34 mouse cellular contexts compared by ENCODE assay signal in the genomic region with DNA sequence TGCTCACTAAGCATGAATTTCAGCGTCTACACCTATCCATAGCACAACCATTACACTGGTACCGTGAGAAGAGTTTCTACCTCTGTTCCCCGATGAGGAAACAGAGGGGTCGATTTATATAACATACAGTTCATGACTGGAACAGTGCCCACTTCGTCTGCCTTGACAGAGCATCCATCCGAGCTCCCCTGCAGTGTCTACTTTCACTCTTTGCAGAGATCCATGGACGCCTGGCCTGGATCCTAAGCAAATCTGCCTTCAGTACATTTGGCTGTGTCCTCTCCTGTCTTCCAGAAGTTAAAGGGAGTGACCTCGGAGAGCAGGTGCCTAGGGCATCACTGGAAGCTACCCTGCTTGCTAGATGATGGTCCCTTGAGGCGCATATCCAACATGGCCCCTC. TPM values are rescaled to one million over a fixed set of nuclear protein-coding genes. Genes with fewer than 3 reads are reported as not detected.
DNase-seq lines count a peak whose midpoint lies in the region; ATAC-seq lines count a peak whose summit lies in the region.
"Had no signal": no experiment of that assay in that cellular context is flagged by ENCODE, and none has a peak within 500 bp of the region (broad histone marks: within the 10 kb centered on the region; RNA-seq: fewer than 3 reads in every experiment).

No protein-coding gene starts in this region.

- H3K4me3 ChIP-seq in liver, embryonic 12.5 days = no peak overlapping the region
- H3K4me3 ChIP-seq: embryonic facial prominence, embryonic 15.5 days; forebrain, embryonic 13.5 days; heart, embryonic 10.5 days; hindbrain, embryonic 13.5 days; kidney, embryonic 15.5 days; left cerebral cortex, adult 2 months; limb, embryonic 12.5 days; midbrain, embryonic 13.5 days had no signal

- no peak overlapping the region for H3K9ac ChIP-seq in liver, embryonic 12.5 days
- H3K9ac ChIP-seq: embryonic facial prominence, embryonic 15.5 days; forebrain, embryonic 13.5 days; hindbrain, embryonic 13.5 days; kidney, embryonic 15.5 days; limb, embryonic 12.5 days; midbrain, embryonic 13.5 days had no signal

- H3K27ac ChIP-seq in liver, embryonic 12.5 days = peak overlapping the region; percentile 32
- H3K27ac ChIP-seq: embryonic facial prominence, embryonic 15.5 days; forebrain, embryonic 13.5 days; heart, embryonic 10.5 days; hindbrain, embryonic 13.5 days; kidney, embryonic 15.5 days; left cerebral cortex, adult 2 months; limb, embryonic 12.5 days; macrophage; midbrain, embryonic 13.5 days; stomach, postnatal 0 days had no signal

- 0 out of 2 replicates have a peak, but pooled peaks cover 2% of the 10 kb centered on the region for H3K27me3 ChIP-seq in liver, embryonic 12.5 days (replicated peaks)
- H3K27me3 ChIP-seq: embryonic facial prominence, embryonic 15.5 days had no signal

- DNase-seq in liver = no peak
- peak; percentile 14 for DNase-seq in brain, adult 2 months (ENCODE audit: low read depth, low spot score)
- peak; percentile 33 for DNase-seq in cerebellum, adult 18-20 months
- peak; percentile 66 to 67 for DNase-seq in cerebellum, postnatal 10 days
- DNase-seq in gastrocnemius, postnatal 10 days = no peak
- DNase-seq in left cerebral cortex, adult 11 months (ENCODE audit: low spot score) = no peak
- no peak for DNase-seq in gastrocnemius, adult 18-20 months (ENCODE audit: low spot score)
- DNase-seq: adrenal gland, postnatal 14 days; gastrocnemius, postnatal 25 days; heart, adult 11 months; heart, postnatal 4 days; kidney, adult 18-20 months; kidney, postnatal 25 days; lung, postnatal 10 days; right cerebral cortex, adult 18-20 months; right cerebral cortex, postnatal 4 days; thymus, adult 18-20 months; thymus, postnatal 25 days had no signal

- H3K9me3 ChIP-seq in liver, embryonic 12.5 days (replicated peaks) = no peaks in the 10 kb centered on the region
- H3K9me3 ChIP-seq: embryonic facial prominence, embryonic 15.5 days; forebrain, embryonic 13.5 days; heart, embryonic 10.5 days; hindbrain, embryonic 13.5 days; kidney, embryonic 15.5 days; limb, embryonic 12.5 days; midbrain, embryonic 13.5 days had no signal

- 66% methylated on average over 9 of the region's 9 CpGs for WGBS in liver, embryonic 12.5 days (ENCODE audit: insufficient replicate concordance)

- H3K36me3 ChIP-seq in liver, embryonic 12.5 days = no peaks in the 10 kb centered on the region
- H3K36me3 ChIP-seq: embryonic facial prominence, embryonic 15.5 days; heart, embryonic 10.5 days; hindbrain, embryonic 13.5 days; kidney, embryonic 15.5 days; limb, embryonic 12.5 days; midbrain, embryonic 13.5 days had no signal

- ATAC-seq in liver, embryonic 12.5 days = no peak
- ATAC-seq: forebrain, embryonic 13.5 days; inflammation-experienced regulatory T-cells, adult 6 months; midbrain, embryonic 13.5 days; Patski had no signal

- peaks cover 71% of the 10 kb centered on the region for H3K4me1 ChIP-seq in liver, embryonic 12.5 days
- H3K4me1 ChIP-seq: embryonic facial prominence, embryonic 15.5 days; hindbrain, embryonic 13.5 days; kidney, embryonic 15.5 days; limb, embryonic 12.5 days; midbrain, embryonic 13.5 days had no signal

- H3K4me2 ChIP-seq in liver, embryonic 12.5 days = no peak overlapping the region
- H3K4me2 ChIP-seq: embryonic facial prominence, embryonic 15.5 days; forebrain, embryonic 13.5 days; hindbrain, embryonic 13.5 days; kidney, embryonic 15.5 days; limb, embryonic 12.5 days; midbrain, embryonic 13.5 days had no signal

RNA-seq across cellular contexts. Expression of gene Trp73, which starts 20.8 kb away (rescaled TPM):
- polyA plus RNA-seq in liver, embryonic 12.5 days (2016; fragmentation: Nextera tagmentation; extraction: Ambion mirVana) = 0.04 and 0.17 TPM in 2 replicates
- not detected for total RNA-seq in gastrocnemius, postnatal 10 days (2021)
- not detected for total RNA-seq in gastrocnemius, adult 18-20 months (2021)
- total RNA-seq: adrenal gland, postnatal 14 days; heart, postnatal 4 days; megakaryocyte-erythroid progenitor cell, adult 5-6 weeks; monocyte, adult 5-6 weeks; neutrophil, adult 5-6 weeks had no signal
- polyA plus RNA-seq: macrophage had no signal

RNA-seq across cellular contexts. Expression of gene Wrap73, which starts 23.0 kb away (rescaled TPM):
- 29.5 and 31.4 TPM in 2 replicates for polyA plus RNA-seq in liver, embryonic 12.5 days (2016; fragmentation: Nextera tagmentation; extraction: Ambion mirVana)
- 10 to 100 TPM in 1 of 2 experiments, 1 to 10 TPM in 1; 9.7 to 10.5 TPM for total RNA-seq in gastrocnemius, postnatal 10 days (2021)
- 10 to 100 TPM; 12.0 to 12.9 TPM for total RNA-seq in gastrocnemius, adult 18-20 months (2021)

RNA-seq across cellular contexts. Expression of gene Tprgl, which starts 41.3 kb away (rescaled TPM):
- 162 and 167 TPM in 2 replicates for polyA plus RNA-seq in liver, embryonic 12.5 days (2016; fragmentation: Nextera tagmentation; extraction: Ambion mirVana)
- 10 to 100 TPM; 80.1 to 90.4 TPM for total RNA-seq in gastrocnemius, postnatal 10 days (2021)
- total RNA-seq in gastrocnemius, adult 18-20 months (2021) = 100 to 1,000 TPM in 1 of 2 experiments, 10 to 100 TPM in 1; 93.9 to 108 TPM

RNA-seq across cellular contexts. Expression of gene Megf6, which starts 51.3 kb away (rescaled TPM):
- polyA plus RNA-seq in liver, embryonic 12.5 days (2016; fragmentation: Nextera tagmentation; extraction: Ambion mirVana) = 3.8 and 4.3 TPM in 2 replicates
- total RNA-seq in gastrocnemius, postnatal 10 days (2021) = 1 to 10 TPM; 4.4 to 4.7 TPM
- total RNA-seq in gastrocnemius, adult 18-20 months (2021) = under 1 TPM; 0.25 to 0.40 TPM
- total RNA-seq: monocyte, adult 5-6 weeks; neutrophil, adult 5-6 weeks had no signal
- polyA plus RNA-seq: inflammation-experienced regulatory T-cells, adult 6 months; macrophage had no signal

Comparison
In these comparisons a context has a peak if more than half of its experiments do, and no peak if none do; other contexts are left out.
1. DNase-seq: peak in brain, adult 2 months (single experiment), cerebellum, adult 18-20 months (2 of 2) and cerebellum, postnatal 10 days (2 of 2); none in liver (single experiment), gastrocnemius, postnatal 10 days (single experiment), left cerebral cortex, adult 11 months (single experiment) and gastrocnemius, adult 18-20 months (single experiment).